Mouse (Mus musculus) hindbrain, embryonic 14.5 days (tissue): ENCODE results near the gene Cutal. TPM values are rescaled to one million over a fixed set of nuclear protein-coding genes. Genes with fewer than 3 reads are reported as not detected.

Experiments used
- ATAC-seq: fragments of 200-750 bp; cut with Nextera tagmentation; 2 replicates; pipeline ENCODE4 v1.8.0; 2017; ENCODE audit warnings: moderate number of reproducible peaks, mild to moderate bottlenecking, moderate TSS enrichment, moderate library complexity; ENCODE audit not compliant: low FRiP score
- DNase-seq: peaks from one replicate; pipeline ENCODE4 v3.0.0-alpha.2; 2015; ENCODE audit warnings: low spot score
- H3K27ac ChIP-seq: fragments of 300-500 bp; sonication (generic); 2 replicates; pipeline ENCODE4 v1.5.1; 2014; ENCODE audit warnings: mild to moderate bottlenecking, moderate library complexity
- H3K27me3 ChIP-seq: fragments of 300-500 bp; sonication (generic); 2 replicates; pipeline ENCODE4 v1.6.1; 2014; ENCODE audit warnings: mild to moderate bottlenecking, low read length, mixed read lengths; ENCODE audit not compliant: control insufficient read depth, insufficient read depth
- H3K36me3 ChIP-seq: fragments of 300-500 bp; sonication (generic); replicated peaks from 2 replicates; pipeline ENCODE4 v1.6.1; 2014; ENCODE audit not compliant: control insufficient read depth, insufficient read depth
- H3K4me1 ChIP-seq: fragments of 300-500 bp; sonication (generic); replicated peaks from 2 replicates; pipeline ENCODE4 v1.6.1; 2014; ENCODE audit warnings: antibody characterized with exemption, low read length, mixed read lengths; ENCODE audit not compliant: control insufficient read depth, insufficient read depth
- H3K4me2 ChIP-seq: fragments of 300-500 bp; sonication (generic); replicated peaks from 2 replicates; pipeline ENCODE4 v1.6.1; 2014; ENCODE audit warnings: mild to moderate bottlenecking, moderate library complexity
- H3K4me3 ChIP-seq: fragments of 300-500 bp; sonication (generic); replicated peaks from 2 replicates; pipeline ENCODE4 v1.5.1; 2014; ENCODE audit warnings: mild to moderate bottlenecking, low read length
- H3K9ac ChIP-seq: fragments of 300-500 bp; sonication (generic); 2 replicates; pipeline ENCODE4 v1.6.1; 2014
- H3K9me3 ChIP-seq: fragments of 300-500 bp; sonication (generic); 2 replicates; pipeline ENCODE4 v1.6.1; 2016; ENCODE audit warnings: low read length; ENCODE audit not compliant: control insufficient read depth
- WGBS: fragments of 180-500 bp; shearing (Covaris S2); extraction: QIAGEN DNeasy Blood & Tissue Kit; methylation state at CpG from one replicate; pipeline ENCODE4 v1.1.7; 2014; 5-methylcytosine and 5-hydroxymethylcytosine counted together
- polyA plus RNA-seq: library from polyadenylated mRNA; unstranded; fragments of >200 nt; fragmentation: Nextera tagmentation; extraction: Ambion mirVana; gene quantifications from 2 replicates; pipeline ENCODE4 v1.2.1, GENCODE M21; 2014

Gene Cutal
- polyA plus RNA-seq, 1 experiment from 2014 or later = 0.21 TPM

DNA sequence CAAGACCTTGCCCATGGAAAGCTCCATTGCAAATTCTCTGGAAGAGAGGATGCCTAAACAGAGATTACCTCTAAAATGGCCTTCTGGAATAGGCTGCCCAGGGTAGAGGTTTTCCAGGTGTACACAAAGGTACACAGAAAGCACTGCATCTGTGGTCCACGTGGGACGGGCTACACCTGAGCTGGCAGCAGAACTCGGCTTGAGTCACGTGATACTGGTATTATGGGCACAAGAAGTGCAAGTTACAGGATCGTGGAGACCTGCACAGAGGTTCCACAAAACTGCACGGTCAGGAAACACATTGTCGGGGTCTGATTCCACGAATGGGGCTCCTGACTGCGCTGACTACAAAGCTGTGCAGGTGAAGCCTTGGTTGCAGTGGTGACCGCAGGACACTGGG lies 5.9 kb downstream of the Cutal start:
- DNase-seq (no peak), ATAC-seq (no peak)
- 90% methylated on average over 10 of the region's 10 CpGs for WGBS
- Histone ChIP-seq H3K4me3 (no peak overlapping the region), H3K27me3 (peaks cover 8% of the 10 kb centered on the region), H3K4me2 (no peak overlapping the region), H3K27ac (no peak overlapping the region), H3K4me1 (no peaks in the 10 kb centered on the region), H3K9me3 (no peaks in the 10 kb centered on the region), H3K36me3 (no peaks in the 10 kb centered on the region), H3K9ac (no peak overlapping the region)

DNA sequence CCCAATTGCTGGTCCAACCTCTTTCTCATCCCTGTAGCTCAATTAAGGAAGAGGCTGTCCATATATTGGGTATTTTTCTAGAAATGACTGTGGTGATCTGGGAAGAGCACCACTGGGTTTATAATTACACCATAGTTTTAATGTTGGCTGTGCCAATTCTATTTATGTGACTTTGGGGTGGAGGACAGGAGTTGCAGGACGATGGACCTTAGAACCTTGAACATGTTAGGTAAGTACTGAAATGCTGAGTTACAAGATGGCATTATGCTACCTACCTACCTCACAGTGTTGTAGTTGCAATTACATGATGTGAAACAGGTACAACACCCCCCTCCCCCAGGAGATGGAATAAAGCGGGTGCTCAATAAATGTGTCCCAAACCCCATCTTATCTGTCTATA lies 8.6 kb downstream of the Cutal start:
- Histone ChIP-seq H3K4me1 (no peaks in the 10 kb centered on the region), H3K9ac (no peak overlapping the region), H3K4me2 (no peak overlapping the region), H3K27ac (no peak overlapping the region), H3K9me3 (no peaks in the 10 kb centered on the region), H3K36me3 (no peaks in the 10 kb centered on the region), H3K27me3 (0 out of 2 replicates have a peak, but pooled peaks cover 5% of the 10 kb centered on the region), H3K4me3 (no peak overlapping the region)
- DNase-seq (no peak), ATAC-seq (no peak)
- WGBS = 100% methylated on average over 2 of the region's 2 CpGs

DNA sequence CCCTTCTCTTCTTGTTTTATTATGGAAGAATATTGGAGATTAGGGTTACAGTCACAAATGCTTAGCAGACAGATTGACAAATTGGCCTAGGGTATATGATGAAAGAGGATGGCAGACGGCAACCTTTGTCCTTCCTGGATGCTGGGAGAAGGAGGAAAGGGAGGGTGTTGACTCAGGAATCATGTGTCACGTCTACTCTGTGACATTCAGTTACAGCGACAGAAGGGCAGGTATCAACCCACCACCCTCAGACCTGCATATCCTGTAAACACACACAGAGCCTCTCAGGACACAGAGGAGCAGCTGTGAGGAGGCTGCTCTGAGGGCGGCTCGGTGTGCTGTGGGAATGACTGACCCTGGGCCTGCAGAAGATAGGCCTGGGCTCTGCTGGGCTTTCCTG lies 9.0 kb downstream of the Cutal start:
- no peak overlapping the region for H3K27ac ChIP-seq
- DNase-seq = no peak
- WGBS = 68% methylated on average over 5 of the region's 5 CpGs

DNA sequence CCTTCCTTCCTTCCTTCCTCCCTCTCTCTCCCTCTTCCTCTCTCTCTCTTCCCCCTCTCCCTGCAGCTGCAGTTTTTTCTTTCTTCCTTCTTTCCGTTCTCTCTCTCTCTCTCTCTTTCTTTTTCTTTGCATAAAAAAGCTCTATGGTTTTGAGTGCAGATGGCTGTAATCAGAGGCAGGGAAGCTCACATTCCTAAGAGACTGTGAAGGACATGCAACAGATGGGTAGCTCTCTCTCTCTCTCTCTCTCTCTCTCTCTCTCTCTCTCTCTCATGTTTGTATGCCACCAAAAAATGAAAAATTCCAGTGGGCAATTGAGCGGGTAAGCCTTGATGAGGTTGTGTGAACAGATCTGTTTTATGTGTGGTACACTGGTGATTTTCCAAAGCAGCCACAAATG lies 10.0 kb downstream of the Cutal start:
- no peaks in the 10 kb centered on the region for H3K4me1 ChIP-seq
- ATAC-seq (no peak), DNase-seq (no peak)
- no peak overlapping the region for H3K27ac ChIP-seq
- 74% methylated on average over 2 of the region's 2 CpGs for WGBS
- no peak overlapping the region for H3K4me3 ChIP-seq
- H3K36me3 ChIP-seq = no peaks in the 10 kb centered on the region
- H3K9me3 ChIP-seq = no peaks in the 10 kb centered on the region
- H3K9ac ChIP-seq = no peak overlapping the region
- no peak overlapping the region for H3K4me2 ChIP-seq
- no peaks in the 10 kb centered on the region for H3K27me3 ChIP-seq

More for the DNA sequence above, 9.0 kb downstream of the Cutal start:
- Histone ChIP-seq H3K9ac (no peak overlapping the region), H3K4me2 (no peak overlapping the region), H3K36me3 (no peaks in the 10 kb centered on the region), H3K4me1 (no peaks in the 10 kb centered on the region), H3K9me3 (no peaks in the 10 kb centered on the region), H3K4me3 (no peak overlapping the region), H3K27me3 (0 out of 2 replicates have a peak, but pooled peaks cover 3% of the 10 kb centered on the region)
- ATAC-seq = no peak

DNA sequence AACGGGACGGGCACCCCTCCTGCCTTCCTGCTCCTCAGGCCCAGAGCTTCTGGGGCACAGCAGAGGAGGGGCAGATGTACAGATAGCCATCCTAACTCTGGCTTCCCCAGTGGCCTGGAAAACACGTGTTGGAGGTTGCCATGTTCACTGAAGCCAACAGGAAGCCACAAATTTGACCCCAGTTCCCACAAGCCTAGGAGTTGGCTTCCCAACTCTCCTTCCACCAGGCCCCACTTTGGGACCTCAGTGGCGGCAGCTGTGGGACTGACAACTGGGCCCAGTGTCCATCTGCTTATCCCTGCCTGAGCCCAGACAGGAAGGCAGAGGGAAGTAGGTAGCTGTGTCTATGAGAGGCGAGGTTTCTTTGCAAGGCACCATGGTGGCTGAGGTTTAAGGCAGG lies 19.8 kb downstream of the Cutal start:
- ATAC-seq = no peak
- DNase-seq = no peak

DNA sequence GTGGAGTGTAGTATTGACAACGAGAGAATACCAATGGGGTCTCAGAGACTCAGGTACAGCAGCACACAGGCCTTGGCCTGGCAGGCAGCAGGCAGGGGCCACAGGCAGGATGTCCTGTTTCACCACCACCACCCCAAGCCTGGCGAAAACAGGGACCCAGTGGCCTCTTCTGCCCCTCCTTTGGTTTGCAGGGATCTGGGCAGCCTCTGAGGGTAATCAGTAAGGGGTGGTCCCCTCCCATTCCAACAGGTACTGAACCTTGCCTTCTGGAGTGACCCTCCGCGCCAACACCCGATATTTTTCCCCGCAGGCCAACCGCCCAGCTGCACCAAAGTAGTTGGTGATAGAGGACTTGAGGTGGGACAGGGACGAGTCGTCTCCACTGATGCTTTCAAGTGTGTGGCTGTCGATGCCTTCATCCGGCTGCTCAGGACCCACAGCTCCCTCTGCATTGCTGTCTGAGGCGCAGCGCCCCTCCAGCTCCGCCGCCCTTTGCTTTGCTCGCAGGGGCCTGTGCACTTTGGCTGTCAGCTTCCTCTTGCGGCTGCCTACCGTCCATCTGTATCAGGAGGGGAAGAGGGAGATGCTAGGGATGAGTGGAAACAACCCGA lies 21.4 kb downstream of the Cutal start:
- no peak overlapping the region for H3K27ac ChIP-seq
- H3K9ac ChIP-seq = no peak overlapping the region
- ATAC-seq (no peak), DNase-seq (no peak)
- H3K27me3 ChIP-seq = no peaks in the 10 kb centered on the region
- H3K4me1 ChIP-seq = no peaks in the 10 kb centered on the region
- H3K36me3 ChIP-seq = no peaks in the 10 kb centered on the region
- no peak overlapping the region for H3K4me3 ChIP-seq
- 80% methylated on average over 19 of the region's 19 CpGs for WGBS
- no peaks in the 10 kb centered on the region for H3K9me3 ChIP-seq
- no peak overlapping the region for H3K4me2 ChIP-seq

More for the DNA sequence above, 19.8 kb downstream of the Cutal start:
- Histone ChIP-seq H3K27ac (no peak overlapping the region), H3K9ac (no peak overlapping the region), H3K36me3 (no peaks in the 10 kb centered on the region), H3K9me3 (no peaks in the 10 kb centered on the region), H3K4me3 (no peak overlapping the region), H3K27me3 (no peaks in the 10 kb centered on the region), H3K4me1 (no peaks in the 10 kb centered on the region), H3K4me2 (no peak overlapping the region)
- WGBS = 77% methylated on average over 5 of the region's 5 CpGs

DNA sequence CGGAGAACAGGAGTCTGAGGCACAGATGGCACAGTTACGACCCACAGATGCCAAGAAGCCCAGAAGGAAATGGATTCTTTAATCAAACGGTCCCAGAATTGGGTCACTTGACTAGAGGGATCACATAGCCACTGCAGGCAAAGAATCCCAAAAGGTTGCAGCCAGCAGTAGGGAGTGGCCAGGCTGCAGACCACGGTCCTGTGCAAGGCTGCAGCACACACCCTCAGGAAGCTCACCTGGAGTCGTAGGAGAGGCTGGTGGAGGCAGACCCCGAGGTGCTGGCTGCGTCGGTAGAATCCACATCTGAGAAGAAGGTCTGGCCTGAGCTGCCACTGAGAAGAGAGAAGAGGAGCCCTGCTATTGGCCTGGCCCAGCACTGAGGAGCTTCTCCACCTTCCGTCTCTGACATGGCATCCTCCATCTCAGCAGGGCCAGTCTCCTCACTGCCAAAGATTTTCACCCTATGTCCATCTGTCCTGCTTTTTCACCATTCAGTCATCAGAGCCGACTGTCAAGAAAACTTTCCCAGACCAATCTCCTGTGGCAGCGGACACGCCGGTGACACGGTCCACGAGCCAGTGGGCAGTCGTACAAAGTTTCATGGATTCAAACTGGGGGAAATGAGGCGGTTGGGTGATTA lies 22.7 kb downstream of the Cutal start:
- no peak overlapping the region for H3K27ac ChIP-seq
- no peak overlapping the region for H3K4me3 ChIP-seq
- no peak overlapping the region for H3K9ac ChIP-seq
- no peak overlapping the region for H3K4me2 ChIP-seq
- no peak for DNase-seq
- no peaks in the 10 kb centered on the region for H3K36me3 ChIP-seq
- 86% methylated on average over 17 of the region's 17 CpGs for WGBS
- no peak for ATAC-seq
- H3K9me3 ChIP-seq = no peaks in the 10 kb centered on the region
- H3K27me3 ChIP-seq = no peaks in the 10 kb centered on the region
- H3K4me1 ChIP-seq = no peaks in the 10 kb centered on the region

DNA sequence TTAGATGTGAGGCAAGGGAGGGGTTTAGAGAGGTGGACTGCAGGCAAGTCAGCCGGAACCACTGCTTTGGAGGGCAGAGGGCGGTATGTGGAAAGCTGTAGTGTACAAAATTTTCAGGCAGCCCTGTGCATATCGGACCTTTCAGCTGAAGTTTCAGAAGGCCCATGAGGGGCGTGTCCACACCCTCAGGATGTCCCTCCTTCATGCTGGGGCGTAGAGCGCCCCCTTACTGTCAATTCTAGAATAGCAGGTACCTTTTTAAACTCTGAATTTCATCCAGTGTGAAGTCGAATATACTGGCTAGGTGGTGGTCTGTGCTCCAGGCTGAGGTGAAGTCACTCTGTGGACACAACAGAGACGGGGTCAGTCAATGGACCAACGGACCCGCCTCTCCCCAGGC lies 23.6 kb downstream of the Cutal start:
- H3K9ac ChIP-seq = no peak overlapping the region
- no peak overlapping the region for H3K4me3 ChIP-seq
- H3K4me2 ChIP-seq = no peak overlapping the region
- no peak overlapping the region for H3K27ac ChIP-seq
- ATAC-seq (no peak), DNase-seq (no peak)
- H3K4me1 ChIP-seq = no peaks in the 10 kb centered on the region
- no peaks in the 10 kb centered on the region for H3K27me3 ChIP-seq
- WGBS = 26% methylated on average over 10 of the region's 10 CpGs
- no peaks in the 10 kb centered on the region for H3K36me3 ChIP-seq
- H3K9me3 ChIP-seq = no peaks in the 10 kb centered on the region

DNA sequence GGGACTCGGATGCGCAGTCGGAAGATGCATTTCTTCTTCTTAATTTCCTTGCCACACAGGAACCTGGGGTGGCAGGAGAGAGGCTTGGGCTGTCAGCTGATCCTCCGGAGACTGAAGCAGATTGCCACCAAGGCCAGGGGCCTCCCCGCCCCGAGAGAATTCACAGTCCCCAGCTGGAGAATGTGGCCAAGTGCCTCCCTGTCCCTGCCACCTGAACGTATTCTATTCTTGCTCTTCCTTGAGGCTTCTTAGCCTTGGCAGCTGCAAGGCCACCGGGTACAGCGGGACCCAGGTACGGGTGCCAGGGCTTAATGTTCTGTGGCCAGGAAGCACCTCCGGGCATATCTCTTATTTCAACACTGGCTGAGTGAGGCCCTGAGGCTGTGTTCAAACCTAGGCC lies 25.5 kb downstream of the Cutal start:
- Histone ChIP-seq H3K4me3 (no peak overlapping the region), H3K4me1 (no peaks in the 10 kb centered on the region), H3K9me3 (no peaks in the 10 kb centered on the region), H3K27ac (no peak overlapping the region), H3K9ac (no peak overlapping the region), H3K27me3 (no peaks in the 10 kb centered on the region), H3K4me2 (no peak overlapping the region), H3K36me3 (no peaks in the 10 kb centered on the region)
- WGBS = 86% methylated on average over 11 of the region's 11 CpGs
- ATAC-seq (no peak), DNase-seq (no peak)
